ENCODE assay signal across 23 mouse cellular contexts in genomic region chr16:23947654-23948053, GRCm38 (mm10). TPM values are rescaled to one million over a fixed set of nuclear protein-coding genes. Genes with fewer than 3 reads are reported as not detected.
"Had no signal": no experiment of that assay in that cellular context is flagged by ENCODE, and none has a peak within 500 bp of the region (broad histone marks: within the 10 kb centered on the region; RNA-seq: fewer than 3 reads in every experiment).

No protein-coding gene starts in this region.

- H3K9ac ChIP-seq: limb, embryonic 12.5 days; liver, embryonic 13.5 days; liver, postnatal 0 days; lung, embryonic 15.5 days; midbrain, embryonic 15.5 days; neural tube, embryonic 12.5 days had no signal

- H3K4me3 ChIP-seq: limb, embryonic 12.5 days; liver, embryonic 13.5 days; lung, embryonic 15.5 days; megakaryocyte, embryonic 14.5 days; midbrain, embryonic 15.5 days; neural tube, embryonic 12.5 days had no signal

- H3K36me3 ChIP-seq: limb, embryonic 12.5 days; liver, embryonic 13.5 days; lung, embryonic 15.5 days; midbrain, embryonic 15.5 days; neural tube, embryonic 12.5 days had no signal

- H3K27me3 ChIP-seq: limb, embryonic 12.5 days; liver, embryonic 13.5 days; lung, embryonic 15.5 days; midbrain, embryonic 15.5 days; neural tube, embryonic 12.5 days had no signal

- H3K27ac ChIP-seq: kidney, postnatal 0 days; limb, embryonic 12.5 days; liver, embryonic 13.5 days; lung, embryonic 15.5 days; macrophage; midbrain, embryonic 15.5 days; neural tube, embryonic 12.5 days had no signal

- H3K4me1 ChIP-seq: limb, embryonic 12.5 days; liver, embryonic 13.5 days; lung, embryonic 15.5 days; midbrain, embryonic 15.5 days; neural tube, embryonic 12.5 days had no signal

- DNase-seq: kidney, adult 8-10 months; liver; liver, embryonic 13.5 days; liver, postnatal 0 days; lung, postnatal 14 days; retina, postnatal 1 day; right cerebral cortex, postnatal 4 days; spleen, adult 18-20 months; thymus, adult 18-20 months had no signal

RNA-seq across cellular contexts. Expression of gene Rtp2, which starts 15.5 kb away (rescaled TPM):
- total RNA-seq: left cerebral cortex, postnatal 36 days; monocyte, adult 5-6 weeks; neutrophil, adult 5-6 weeks had no signal
- polyA plus RNA-seq: intestine, postnatal 0 days; kidney, postnatal 0 days; limb, embryonic 12.5 days; liver, embryonic 13.5 days; liver, postnatal 0 days; lung, embryonic 15.5 days; macrophage; midbrain, embryonic 11.5 days; neural tube, embryonic 12.5 days; stomach, embryonic 14.5 days had no signal

RNA-seq across cellular contexts. Expression of gene Gm37419, which starts 40.6 kb away (rescaled TPM):
- total RNA-seq: layer of hippocampus, postnatal 25 days; left cerebral cortex, postnatal 36 days; monocyte, adult 5-6 weeks; neutrophil, adult 5-6 weeks had no signal
- polyA plus RNA-seq: intestine, postnatal 0 days; kidney, postnatal 0 days; limb, embryonic 12.5 days; liver, embryonic 13.5 days; liver, postnatal 0 days; lung, embryonic 15.5 days; macrophage; midbrain, embryonic 11.5 days; midbrain, embryonic 15.5 days; neural tube, embryonic 12.5 days; stomach, embryonic 14.5 days had no signal

RNA-seq across cellular contexts. Expression of gene Sst, which starts 56.9 kb away (rescaled TPM):
- total RNA-seq: monocyte, adult 5-6 weeks; neutrophil, adult 5-6 weeks had no signal
- polyA plus RNA-seq: kidney, postnatal 0 days; liver, postnatal 0 days; macrophage had no signal
